Mouse (Mus musculus) heart, adult 2 months (tissue): ENCODE measurements at regions not wholly inside any gene's neighbourhood (a gene's known extent, or its start where the extent isn't known, plus 50 kb on each side); places are given as distances from the start of the nearest gene placed in this dataset.

Experiments
- CTCF ChIP-seq: fragments of 200-600 bp; IDR thresholded peaks from 2 replicates; pipeline ENCODE4 v1.8.1; 2022; ENCODE audit warnings: antibody characterized with exemption, mild to moderate bottlenecking, moderate library complexity
- EP300 ChIP-seq: fragments of 200-500 bp; IDR thresholded peaks from 2 replicates; pipeline ENCODE4 v1.6.1; 2011; ENCODE audit warnings: low read depth, low read length, control low read depth; ENCODE audit not compliant: insufficient read depth
- POLR2A ChIP-seq: fragments of 200-500 bp; IDR thresholded peaks from 2 replicates; pipeline ENCODE4 v1.6.1; 2011; ENCODE audit warnings: mild to moderate bottlenecking, low read depth, low read length, control low read depth; ENCODE audit not compliant: insufficient read depth

DNA sequence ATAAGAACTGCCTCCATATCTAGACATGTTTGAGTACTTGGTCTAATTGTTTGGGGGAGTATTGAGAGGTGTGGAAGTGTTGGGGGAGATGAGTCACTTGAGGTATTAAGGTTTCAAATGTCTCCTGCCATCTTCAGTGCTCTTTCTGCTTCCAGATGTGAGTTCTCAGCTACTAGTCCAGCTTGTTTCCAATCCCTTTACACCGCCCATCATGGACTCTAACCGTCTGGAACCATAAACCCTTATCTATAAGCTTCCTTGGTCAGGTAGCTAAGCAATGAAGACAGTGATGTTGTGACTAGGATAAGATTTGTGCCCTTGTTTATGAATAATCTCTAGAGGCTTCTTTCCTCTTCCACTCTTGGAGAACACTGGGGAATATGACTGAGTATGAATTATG lies 183.7 kb downstream of the Galc start:
- TF ChIP-seq POLR2A (no peak), EP300 (no peak), CTCF (no peak)
